Mouse (Mus musculus): ENCODE results near the gene Lbhd2. TPM values are rescaled to one million over a fixed set of nuclear protein-coding genes. Genes with fewer than 3 reads are reported as not detected.

The Lbhd2 gene
- total and polyA plus RNA-seq, 2 experiments from 2014 or later: 6.0 to 11.8 TPM

GRCm38 (mm10) chr12:111425258-111425657, 18.6 kb downstream of the Lbhd2 start:
- DNase-seq (ENCODE audit: low spot score) (peak; percentile 84), ATAC-seq (peak; percentile 15)
- H3K36me3 ChIP-seq (ENCODE audit: insufficient read depth, low read length): no peaks in the 10 kb centered on the region
- peak; percentile 87 for TF ChIP-seq CTCF (IDR thresholded peaks at IDR 0.05; ENCODE audit: low read depth)
- H3K9me3 ChIP-seq (ENCODE audit: low read length): no peaks in the 10 kb centered on the region
- no peak overlapping the region for H3K9ac ChIP-seq (replicated peaks; ENCODE audit: low read length)
- H3K4me2 ChIP-seq (ENCODE audit: low read depth, low read length): no peak overlapping the region
- H3K4me1 ChIP-seq (ENCODE audit: insufficient read depth, low read length): peaks cover 17% of the 10 kb centered on the region; the same call in 1 of the 2 replicates
- peaks cover 37% of the 10 kb centered on the region for H3K27me3 ChIP-seq (ENCODE audit: insufficient read depth, low read length)
- 6% methylated on average over 15 of the region's 15 CpGs for WGBS
- no peak overlapping the region for H3K4me3 ChIP-seq (ENCODE audit: low read length)
- no peak overlapping the region for H3K27ac ChIP-seq

GRCm38 (mm10) chr12:111425789-111426460, 19.3 kb downstream of the Lbhd2 start:
- WGBS: 14% methylated on average over 29 of the region's 29 CpGs
- Histone ChIP-seq H3K36me3 (ENCODE audit: insufficient read depth, low read length) (no peaks in the 10 kb centered on the region), H3K4me1 (ENCODE audit: insufficient read depth, low read length) (peaks cover 19% of the 10 kb centered on the region; the same call in 1 of the 2 replicates), H3K4me2 (ENCODE audit: low read depth, low read length) (peak overlapping the region; percentile 25; the same call in 1 of the 2 replicates), H3K27ac (no peak overlapping the region), H3K27me3 (ENCODE audit: insufficient read depth, low read length) (peaks cover 44% of the 10 kb centered on the region), H3K9me3 (ENCODE audit: low read length) (no peaks in the 10 kb centered on the region), H3K9ac (replicated peaks; ENCODE audit: low read length) (no peak overlapping the region), H3K4me3 (ENCODE audit: low read length) (no peak overlapping the region)
- peak; percentile 96 for TF ChIP-seq CTCF (IDR thresholded peaks at IDR 0.05; ENCODE audit: low read depth)
- ATAC-seq (peak; percentile 61), DNase-seq (ENCODE audit: low spot score) (peak; percentile 90)

- Histone ChIP-seq H3K9ac (replicated peaks; ENCODE audit: low read length) (no peak overlapping the region), H3K27me3 (ENCODE audit: insufficient read depth, low read length) (peaks cover 40% of the 10 kb centered on the region), H3K4me1 (ENCODE audit: insufficient read depth, low read length) (peaks cover 19% of the 10 kb centered on the region; the same call in 1 of the 2 replicates), H3K9me3 (ENCODE audit: low read length) (no peaks in the 10 kb centered on the region), H3K36me3 (ENCODE audit: insufficient read depth, low read length) (no peaks in the 10 kb centered on the region), H3K4me3 (ENCODE audit: low read length) (no peak overlapping the region), H3K27ac (no peak overlapping the region), H3K4me2 (ENCODE audit: low read depth, low read length) (no peak overlapping the region)
- DNase-seq (ENCODE audit: low spot score) (peak; percentile 81), ATAC-seq (no peak)
- 43% methylated on average over 12 of the region's 12 CpGs for WGBS
- TF ChIP-seq CTCF (IDR thresholded peaks at IDR 0.05; ENCODE audit: low read depth): peak; percentile 23
These were observed 21.0 kb downstream of the Lbhd2 start for GRCm38 (mm10) chr12:111427438-111428113.

- H3K4me3 ChIP-seq (ENCODE audit: low read length): no peak overlapping the region
- no peaks in the 10 kb centered on the region for H3K36me3 ChIP-seq (ENCODE audit: insufficient read depth, low read length)
- no peak overlapping the region for H3K9ac ChIP-seq (replicated peaks; ENCODE audit: low read length)
- no peak for TF ChIP-seq CTCF (IDR thresholded peaks at IDR 0.05; ENCODE audit: low read depth)
- H3K27ac ChIP-seq: no peak overlapping the region
- WGBS: 24% methylated on average over 8 of the region's 8 CpGs
- H3K9me3 ChIP-seq (ENCODE audit: low read length): no peaks in the 10 kb centered on the region
- no peak for ATAC-seq
- H3K4me1 ChIP-seq (ENCODE audit: insufficient read depth, low read length): peaks cover 19% of the 10 kb centered on the region; the same call in 1 of the 2 replicates
- DNase-seq (ENCODE audit: low spot score): no peak
- H3K4me2 ChIP-seq (ENCODE audit: low read depth, low read length): no peak overlapping the region
- H3K27me3 ChIP-seq (ENCODE audit: insufficient read depth, low read length): peaks cover 33% of the 10 kb centered on the region
These were observed 21.8 kb downstream of the Lbhd2 start for GRCm38 (mm10) chr12:111428364-111428763.

- H3K27me3 ChIP-seq (ENCODE audit: insufficient read depth, low read length): peaks cover 24% of the 10 kb centered on the region
- peak; percentile 11; the same call in 1 of the 2 replicates for ATAC-seq
These were observed 22.6 kb downstream of the Lbhd2 start for GRCm38 (mm10) chr12:111428961-111429911.

More at GRCm38 (mm10) chr12:111428961-111429911, 22.6 kb downstream of the Lbhd2 start:
- H3K4me2 ChIP-seq (ENCODE audit: low read depth, low read length): peak overlapping the region; percentile 63
- H3K4me3 ChIP-seq (ENCODE audit: low read length): peak overlapping the region; percentile 27
- H3K27ac ChIP-seq: no peak overlapping the region
- whole genome bisulfite sequencing: 1% methylated on average over 40 of the region's 40 CpGs
- H3K4me1 ChIP-seq (ENCODE audit: insufficient read depth, low read length): peaks cover 19% of the 10 kb centered on the region; the same call in 1 of the 2 replicates
- H3K9ac ChIP-seq (replicated peaks; ENCODE audit: low read length): peak overlapping the region; percentile 46
- peak; percentile 21; the same call in 1 of the 2 replicates for TF ChIP-seq CTCF (IDR thresholded peaks at IDR 0.05; ENCODE audit: low read depth)
- no peaks in the 10 kb centered on the region for H3K9me3 ChIP-seq (ENCODE audit: low read length)
- peak; percentile 74 for DNase-seq (ENCODE audit: low spot score)
- H3K36me3 ChIP-seq (ENCODE audit: insufficient read depth, low read length): no peaks in the 10 kb centered on the region
